Mouse (Mus musculus): ENCODE results near the gene Irf8. TPM values are rescaled to one million over a fixed set of nuclear protein-coding genes. Genes with fewer than 3 reads are reported as not detected.

The Irf8 gene
- polyA plus RNA-seq, 1 experiment from 2014 or later: 18.7 TPM

DNA sequence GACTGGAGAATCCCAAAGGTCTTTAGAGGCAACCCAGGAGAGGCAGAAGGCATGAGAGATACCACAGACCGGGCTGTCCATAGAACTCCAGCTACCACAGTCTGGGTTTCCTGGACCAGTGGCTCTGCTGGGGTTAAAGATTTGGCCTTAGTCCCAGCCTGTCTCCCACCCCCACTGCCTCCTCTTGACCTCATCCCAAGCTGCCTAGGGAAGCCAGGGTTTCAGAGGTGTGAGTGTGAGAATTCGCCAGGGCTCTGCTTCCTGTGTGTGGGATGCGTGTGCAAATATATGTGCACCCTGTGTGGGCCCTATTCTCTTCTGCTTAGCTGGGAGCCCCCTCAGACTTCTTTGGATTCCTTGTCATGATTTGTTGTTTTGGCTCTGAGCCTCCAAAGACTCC lies 68.6 kb downstream of the Irf8 start:
- Histone ChIP-seq H3K9me3 (ENCODE audit: control insufficient read depth, low read length) (no peaks in the 10 kb centered on the region), H3K4me1 (replicated peaks; ENCODE audit: control insufficient read depth, insufficient read depth) (no peaks in the 10 kb centered on the region), H3K27ac (replicated peaks) (no peak overlapping the region), H3K4me3 (ENCODE audit: low read depth, low read length) (no peak overlapping the region), H3K9ac (ENCODE audit: low read length) (no peak overlapping the region), H3K36me3 (ENCODE audit: control insufficient read depth, insufficient read depth, low read length) (no peaks in the 10 kb centered on the region), H3K4me2 (replicated peaks; ENCODE audit: low read depth) (no peak overlapping the region), H3K27me3 (ENCODE audit: control insufficient read depth, insufficient read depth, low read length) (no peaks in the 10 kb centered on the region)
- TF ChIP-seq CTCF (IDR thresholded peaks at IDR 0.05; ENCODE audit: low read depth) (no peak), EP300 (optimal IDR thresholded peaks at IDR 0.05) (no peak)
- 61% methylated on average over 3 of the region's 3 CpGs for WGBS
- DNase-seq (ENCODE audit: low spot score): no peak
- ATAC-seq (ENCODE audit: low FRiP score, low TSS enrichment): no peak

Other genes starting within 250 kb of the Irf8 start
- 31.0 and 35.5 TPM in 2 replicates for gene Gins2, start 147.1 kb upstream of the Irf8 start, polyA plus RNA-seq (2015; fragmentation: Nextera tagmentation; extraction: Ambion mirVana)
- gene 1190005I06Rik, start 88.7 kb upstream of the Irf8 start, polyA plus RNA-seq (2015; fragmentation: Nextera tagmentation; extraction: Ambion mirVana): 12.2 and 14.0 TPM in 2 replicates
- gene Gm27021, start 68.3 kb upstream of the Irf8 start, polyA plus RNA-seq (2015; fragmentation: Nextera tagmentation; extraction: Ambion mirVana): 2.1 and 4.7 TPM in 2 replicates
- gene Cox4i1, start 68.1 kb upstream of the Irf8 start, polyA plus RNA-seq (2015; fragmentation: Nextera tagmentation; extraction: Ambion mirVana): 1,419 and 1,437 TPM in 2 replicates
- 149 and 162 TPM in 2 replicates for gene Emc8, start 67.8 kb upstream of the Irf8 start, polyA plus RNA-seq (2015; fragmentation: Nextera tagmentation; extraction: Ambion mirVana)

Measured in stomach, postnatal 0 days (tissue).